Mouse (Mus musculus): ENCODE results near the gene Abcb1a.
"Not testable (repeated sequence)": the region's sequence is repeated elsewhere in the genome, so short reads cannot be mapped to it uniquely, and the experiment has no call there.

Abcb1a gene

DNA sequence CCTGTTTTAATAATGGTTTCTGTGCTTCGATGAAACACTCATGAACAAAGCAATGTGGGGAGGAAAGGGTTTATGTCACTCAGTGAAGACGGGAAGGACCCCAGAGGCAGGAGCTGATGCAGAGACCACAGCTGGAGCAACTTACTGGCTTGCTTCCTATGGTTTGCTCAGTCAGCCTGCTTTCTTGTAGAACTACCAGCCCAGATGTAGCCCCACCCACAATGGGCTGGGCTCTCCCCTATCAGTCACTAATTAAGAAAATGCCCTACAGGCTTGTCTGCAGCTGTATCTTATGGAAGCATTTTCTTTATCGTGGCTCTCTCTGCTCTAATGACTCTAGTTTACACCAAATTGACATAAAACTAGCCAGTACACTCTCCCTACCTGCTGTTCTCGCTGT lies 67.9 kb downstream of the Abcb1a start:
- DNase-seq (ENCODE audit: low read depth), result peak; percentile 14

DNA sequence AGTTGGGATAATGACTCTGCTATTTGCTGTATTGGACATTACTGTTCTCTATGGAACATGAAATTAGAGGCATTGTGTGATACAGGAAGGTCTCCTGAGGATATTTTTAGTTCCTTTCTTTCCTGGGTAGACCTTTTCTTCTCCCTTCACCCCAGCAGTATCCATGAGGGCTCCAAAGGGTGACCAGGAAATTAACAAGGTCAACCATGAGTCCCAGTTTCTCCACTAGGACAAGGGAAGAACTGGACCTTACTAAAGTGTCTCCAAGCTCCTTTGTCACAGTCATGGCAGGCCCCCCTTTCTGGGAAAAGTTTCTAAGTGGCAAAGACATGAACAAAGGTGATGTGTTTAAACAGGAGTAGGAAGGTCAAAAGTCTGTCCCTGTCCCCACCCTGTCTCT lies 72.8 kb downstream of the Abcb1a start:
- no peak for DNase-seq (ENCODE audit: low read depth)

DNA sequence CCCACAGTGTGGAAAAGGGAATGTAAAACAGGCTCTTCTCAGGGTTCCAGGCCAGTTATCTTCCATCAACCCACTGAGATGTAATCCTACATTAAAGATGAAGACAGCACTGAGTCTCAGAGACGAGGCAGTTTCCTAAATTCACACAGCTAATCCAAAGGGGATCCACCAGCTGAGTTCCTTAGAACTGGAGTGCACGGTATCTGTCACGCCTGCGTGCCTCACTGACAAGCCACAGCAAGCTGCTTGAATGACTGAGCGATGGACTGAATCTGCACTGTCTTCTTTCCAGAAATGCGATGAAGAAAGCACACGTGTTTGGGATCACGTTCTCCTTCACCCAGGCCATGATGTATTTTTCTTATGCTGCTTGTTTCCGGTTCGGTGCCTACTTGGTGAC lies 73.4 kb downstream of the Abcb1a start:
- DNase-seq (ENCODE audit: low read depth), result not testable (repeated sequence)

DNA sequence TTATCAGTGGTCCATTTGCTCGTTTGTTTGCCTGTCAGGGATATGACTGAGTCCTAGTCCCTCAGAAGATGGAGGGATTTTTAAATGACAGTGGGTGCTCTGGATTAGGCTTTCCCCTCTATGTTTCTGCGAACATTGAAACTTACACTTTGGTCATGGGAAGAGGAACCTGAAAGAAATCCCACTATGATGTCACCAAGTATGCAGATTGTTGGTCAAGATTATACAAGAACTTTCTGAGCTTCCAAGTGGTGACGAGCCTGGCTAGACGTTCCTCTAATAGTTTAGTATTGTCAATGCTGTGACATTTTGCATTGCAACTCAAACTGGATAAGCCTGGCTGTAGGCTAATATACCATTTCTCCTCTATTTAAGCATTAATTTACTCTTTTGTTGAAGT lies 76.5 kb downstream of the Abcb1a start:
- no peak for DNase-seq (ENCODE audit: low read depth)

DNA sequence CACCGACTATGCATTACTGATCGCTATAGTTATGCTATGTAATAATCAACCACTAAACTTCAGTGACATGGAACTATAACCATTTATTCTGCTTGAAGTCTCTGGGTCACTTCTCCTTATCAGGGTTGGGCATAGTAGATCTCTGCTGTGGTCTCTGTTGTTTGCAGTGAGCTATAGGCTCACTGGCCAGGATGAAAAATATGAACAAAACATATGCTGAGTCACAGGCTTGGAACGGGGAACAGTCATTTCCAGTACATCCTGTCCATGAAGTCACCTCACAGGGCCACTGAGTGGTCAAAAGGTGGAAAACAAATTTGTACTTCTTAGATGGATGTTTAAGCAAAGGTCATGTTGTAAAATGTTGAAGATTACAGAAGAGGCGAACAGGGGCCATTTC lies 77.2 kb downstream of the Abcb1a start:
- DNase-seq (ENCODE audit: low read depth), result peak; percentile 24

DNA sequence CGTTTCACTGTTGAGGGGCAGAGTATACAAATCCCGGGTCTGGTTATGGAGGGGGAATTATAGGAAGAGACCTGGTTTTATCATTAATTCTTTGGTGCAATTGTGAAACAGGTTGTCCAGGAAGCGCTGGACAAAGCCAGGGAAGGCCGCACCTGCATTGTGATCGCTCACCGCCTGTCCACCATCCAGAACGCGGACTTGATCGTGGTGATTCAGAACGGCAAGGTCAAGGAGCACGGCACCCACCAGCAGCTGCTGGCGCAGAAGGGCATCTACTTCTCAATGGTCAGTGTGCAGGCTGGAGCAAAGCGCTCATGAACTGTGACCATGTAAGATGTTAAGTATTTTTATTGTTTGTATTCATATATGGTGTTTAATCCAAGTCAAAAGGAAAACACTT lies 87.4 kb downstream of the Abcb1a start:
- not testable (repeated sequence) for DNase-seq (ENCODE audit: low read depth)

DNA sequence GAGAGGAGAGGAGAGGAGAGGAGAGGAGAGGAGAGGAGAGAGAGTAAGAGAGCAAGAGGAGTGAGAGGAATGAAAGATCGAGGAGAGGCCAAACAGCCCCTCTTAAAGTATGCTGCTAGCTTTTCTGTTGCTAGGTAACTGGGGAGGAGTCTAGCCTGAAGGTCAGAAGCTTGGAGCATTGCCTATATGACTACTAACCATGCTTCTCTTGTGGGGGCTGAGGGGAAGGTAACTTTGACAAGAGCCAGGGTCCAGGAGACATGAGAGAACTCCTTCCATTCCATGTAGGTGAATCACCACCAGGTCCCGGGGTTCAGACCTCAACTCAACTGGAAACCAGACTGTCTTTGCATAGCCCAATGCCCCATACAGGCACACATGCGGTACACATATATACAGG lies 113.0 kb downstream of the Abcb1a start:
- DNase-seq (ENCODE audit: low read depth), result no peak

DNA sequence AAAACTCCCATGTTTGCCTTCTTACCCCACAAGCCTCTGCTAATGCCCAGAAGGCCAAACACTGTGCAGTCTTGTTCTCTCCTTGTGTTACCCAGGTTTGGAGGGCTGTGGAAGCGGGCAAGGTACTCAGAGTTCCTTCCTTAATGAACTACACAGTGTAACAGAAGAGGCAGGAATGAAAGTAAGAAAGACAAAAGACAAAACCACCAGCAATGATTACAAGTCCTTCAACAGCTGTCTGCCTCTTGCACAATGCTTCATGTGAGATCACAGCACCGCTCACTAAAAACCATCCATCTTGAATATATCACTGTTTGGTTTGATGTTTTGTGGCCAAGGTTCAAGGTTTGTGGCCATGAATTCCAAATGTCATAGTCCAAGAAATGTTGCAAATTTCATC lies 118.4 kb downstream of the Abcb1a start:
- no peak for DNase-seq (ENCODE audit: low read depth)

DNA sequence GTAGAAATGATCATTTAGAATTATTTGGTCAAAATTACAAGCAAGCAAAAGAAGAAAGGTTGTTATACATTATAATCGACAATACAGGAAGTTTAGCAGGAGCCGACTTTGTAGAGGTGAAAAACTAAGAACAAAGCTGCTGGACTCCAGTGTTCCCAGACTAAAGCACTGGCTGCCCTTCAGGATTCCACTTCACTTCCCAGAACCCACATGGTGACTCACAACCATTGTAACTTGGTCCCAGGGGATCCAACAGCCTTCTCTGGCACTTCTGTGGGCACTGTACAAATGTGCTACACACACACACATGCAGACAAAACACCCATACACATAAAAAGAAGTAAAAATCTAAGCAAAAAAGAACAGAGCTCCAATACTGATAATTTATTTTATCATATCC lies 118.9 kb downstream of the Abcb1a start:
- DNase-seq (ENCODE audit: low read depth), result peak; percentile 20

DNA sequence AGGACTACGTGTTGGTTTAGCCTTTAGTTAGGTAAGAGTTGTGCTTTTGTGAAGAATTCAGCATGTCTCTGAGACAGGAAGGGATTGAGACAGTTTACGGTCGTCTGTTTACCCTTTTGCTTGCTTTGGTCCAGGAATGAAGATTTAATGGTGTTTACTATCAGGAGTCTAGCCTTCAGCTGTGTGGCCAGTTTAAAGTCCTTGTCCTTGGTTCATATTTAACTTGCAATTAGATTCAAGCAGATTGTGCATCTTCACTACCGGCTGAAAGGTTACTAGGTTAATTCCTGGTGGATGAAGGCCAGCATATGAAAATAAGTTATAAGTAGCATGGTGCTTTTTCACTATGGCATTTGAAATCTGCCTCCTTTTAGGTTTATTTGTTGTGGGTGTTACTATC lies 132.4 kb downstream of the Abcb1a start:
- DNase-seq (ENCODE audit: low read depth), result no peak

Data from NIH3T3 (cell line).